Mouse (Mus musculus) R1 (cell line): ENCODE results near the gene Arl8a.
A peak's percentile ranks its signal among the peaks of the same experiment; 100 is the strongest.
"Not testable (repeated sequence)": the region's sequence is repeated elsewhere in the genome, so short reads cannot be mapped to it uniquely, and the experiment has no call there.

ENCODE experiments used
- DNase-seq: peaks from one replicate; pipeline ENCODE4 v3.0.0-alpha.2; 2018; ENCODE audit warnings: low read depth, low spot score

Gene Arl8a

DNA sequence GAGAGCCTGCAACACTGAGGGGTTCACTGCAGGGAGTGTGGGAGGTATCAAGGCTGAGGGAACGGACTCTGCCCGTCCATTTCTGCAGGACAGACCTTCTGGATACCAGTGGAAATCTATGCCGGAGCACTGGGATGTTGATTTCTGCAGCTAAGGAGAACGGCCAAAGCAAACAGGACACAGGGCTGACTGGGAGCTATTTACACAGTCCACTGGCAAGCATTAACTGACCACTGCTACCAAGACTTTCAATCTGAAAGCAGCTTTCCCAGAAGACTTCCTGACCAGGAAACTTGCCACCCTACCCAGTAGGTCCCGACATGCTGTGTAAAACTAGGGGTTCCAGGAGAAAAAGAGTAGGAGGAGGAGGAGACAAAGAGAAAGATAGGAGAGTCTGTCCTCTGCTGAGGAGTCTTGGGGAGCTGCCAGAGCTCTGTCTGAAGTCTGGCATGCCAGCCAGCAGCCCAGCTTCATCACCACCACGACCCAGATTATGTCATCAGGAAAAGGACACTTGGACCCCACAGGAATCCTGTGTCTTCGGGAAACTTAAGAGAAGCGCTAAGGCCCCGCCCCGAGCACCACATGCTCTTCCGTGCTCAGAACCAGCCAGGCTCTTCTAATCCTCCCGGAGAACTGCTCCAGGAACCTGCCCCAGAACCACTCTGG, 23.1 kb downstream of the Arl8a start:
- DNase-seq = no peak

DNA sequence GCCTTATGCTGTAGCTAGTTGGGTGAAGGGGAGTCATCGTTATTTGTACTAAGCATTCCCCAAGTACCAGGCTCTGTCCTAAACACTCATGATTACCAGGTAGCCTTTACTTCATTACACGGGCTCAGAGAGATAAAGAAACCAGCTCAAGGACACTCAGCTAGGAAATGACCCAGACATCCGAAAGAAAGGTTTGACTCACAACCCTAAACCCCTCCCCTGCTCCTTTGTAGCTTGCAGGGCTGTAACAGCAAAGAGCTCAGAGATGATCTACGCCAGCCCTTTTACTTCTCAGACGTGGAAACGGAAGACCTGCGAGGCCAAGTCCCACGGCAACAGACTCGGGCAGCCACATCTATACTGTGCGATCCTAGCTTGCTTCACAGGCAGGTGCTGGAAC, 23.7 kb downstream of the Arl8a start:
- peak; percentile 31 for DNase-seq

DNA sequence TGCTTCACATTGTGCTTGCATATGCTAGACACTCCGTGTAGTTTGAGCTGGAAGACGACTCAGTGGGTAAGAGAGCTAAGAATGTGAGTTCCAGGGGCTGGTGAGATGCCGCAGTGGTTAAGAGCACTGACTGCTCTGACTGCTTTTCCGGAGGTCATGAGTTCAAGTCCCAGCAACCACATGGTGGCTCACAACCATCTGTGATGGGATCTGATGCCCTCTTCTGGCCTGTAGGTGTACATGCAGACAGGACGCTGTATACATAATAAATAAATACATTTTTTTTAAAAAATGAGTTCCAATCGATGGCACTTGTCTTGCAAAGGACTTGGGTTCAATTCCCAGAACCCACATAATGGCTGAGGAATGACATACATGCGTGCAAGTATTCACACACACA, 24.6 kb downstream of the Arl8a start:
- DNase-seq = no peak

DNA sequence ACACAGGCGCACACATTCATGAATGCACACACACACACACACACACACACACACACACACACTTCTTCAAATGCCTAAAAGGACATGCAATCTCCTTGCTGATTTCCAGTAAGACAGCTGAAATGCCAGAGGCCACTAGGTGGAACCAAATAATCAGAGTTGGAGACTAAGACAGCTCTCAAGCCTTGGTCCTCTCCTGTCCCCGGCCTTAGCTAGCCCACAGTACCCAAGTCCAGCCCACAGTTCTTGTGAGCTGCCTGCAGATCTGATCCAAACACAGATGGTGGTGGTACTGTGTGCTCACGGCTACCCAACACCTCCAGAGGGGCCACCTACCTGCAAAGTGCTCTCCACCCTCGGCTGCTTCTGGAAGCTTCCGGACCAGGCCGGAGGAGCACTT, 25.4 kb downstream of the Arl8a start:
- peak; percentile 84 for DNase-seq

DNA sequence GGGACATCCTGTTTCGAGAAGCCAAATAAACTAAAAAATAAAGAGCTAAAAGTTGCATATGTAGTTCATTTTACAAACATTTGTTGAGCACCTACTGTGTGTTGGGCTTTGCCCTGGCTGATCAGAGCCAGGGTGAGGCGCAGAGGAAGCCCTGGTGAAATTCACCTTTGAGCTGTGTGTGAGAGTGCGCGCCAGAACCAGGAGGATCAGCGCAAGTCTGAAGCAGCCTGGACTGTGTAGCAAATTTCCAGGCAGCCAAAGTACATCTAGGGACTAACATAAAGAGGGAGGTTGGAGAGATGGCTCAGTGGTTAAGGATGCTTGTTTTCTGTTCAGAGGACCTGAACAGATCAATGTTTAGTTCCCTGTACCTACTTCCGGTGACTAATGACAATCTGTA, 26.7 kb downstream of the Arl8a start:
- no peak for DNase-seq

DNA sequence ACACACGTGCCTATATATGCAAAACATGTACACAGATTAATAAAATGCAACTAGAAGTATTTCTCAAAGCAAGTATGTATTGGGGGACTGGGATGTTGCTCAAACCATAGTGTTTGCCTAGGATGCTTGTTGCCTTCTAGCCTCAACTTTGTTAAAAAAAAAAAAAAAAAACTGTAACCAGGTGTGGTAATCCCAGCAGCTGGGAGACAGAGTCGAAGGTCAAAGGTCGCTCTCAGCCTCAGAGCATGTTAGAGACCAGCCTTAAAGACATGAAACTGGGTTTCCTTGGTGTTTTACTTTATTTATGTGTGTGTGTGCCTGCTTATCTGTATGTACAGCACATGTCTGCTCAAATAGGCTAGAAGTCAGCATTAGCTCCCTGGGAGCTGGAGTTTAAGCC, 28.6 kb downstream of the Arl8a start:
- DNase-seq = no peak

DNA sequence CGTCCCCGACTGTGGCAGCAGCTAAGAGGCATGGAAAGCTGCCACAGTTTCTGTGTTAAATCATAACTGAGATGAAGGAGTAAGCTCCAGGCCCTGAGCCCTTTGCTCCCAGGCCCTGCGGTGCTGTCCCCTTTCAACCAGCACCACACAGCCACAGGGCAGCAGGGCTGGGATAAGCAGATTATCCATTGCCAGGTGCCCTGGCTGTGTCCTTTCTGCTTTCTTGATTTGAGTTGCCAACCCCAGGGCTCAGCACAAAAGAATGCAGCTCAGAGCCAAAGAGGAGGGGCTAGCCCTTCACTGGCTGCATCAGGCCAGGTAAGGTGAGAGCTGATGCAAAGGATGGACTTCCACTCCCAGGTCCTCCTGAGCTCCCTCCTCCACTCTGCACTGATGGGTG, 31.1 kb downstream of the Arl8a start:
- no peak for DNase-seq

DNA sequence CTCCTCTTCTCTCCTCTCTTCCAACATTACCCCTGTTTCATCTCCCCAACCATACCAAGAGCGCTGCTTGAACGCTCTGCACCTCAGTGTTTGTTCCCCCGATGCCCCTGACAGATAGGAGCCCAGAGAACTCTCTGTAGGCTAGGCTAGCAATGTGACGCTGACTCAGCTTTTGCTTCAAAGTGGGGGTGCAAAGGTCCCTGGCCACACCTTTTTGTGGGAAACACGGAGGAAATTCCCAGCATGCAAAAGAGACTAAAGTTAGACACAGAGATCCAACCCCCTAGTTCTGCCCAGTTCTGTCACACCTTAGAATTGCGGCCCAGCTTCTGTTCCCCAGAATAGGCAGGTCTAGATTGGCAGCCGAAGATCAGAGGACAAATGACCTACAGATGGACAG, 32.2 kb downstream of the Arl8a start:
- no peak for DNase-seq

DNA sequence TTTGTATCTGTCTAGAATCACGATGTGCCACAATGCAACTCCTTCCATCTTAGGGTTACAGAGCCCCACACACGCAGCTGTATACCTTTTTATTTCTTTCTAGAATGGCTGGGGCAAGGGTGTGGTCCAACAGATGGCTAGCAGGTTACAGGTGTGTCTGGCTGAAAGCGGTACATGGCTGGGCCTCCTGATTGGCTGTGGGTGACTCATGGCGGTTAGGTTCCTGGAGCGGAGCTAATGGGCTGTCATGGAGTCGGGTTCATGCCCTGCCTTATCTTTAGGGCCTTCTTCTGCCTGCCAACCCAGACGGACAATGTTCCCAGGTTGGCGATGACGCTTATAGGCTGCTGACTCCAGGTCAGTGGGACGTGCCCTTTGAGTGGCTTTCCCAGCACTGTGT, 34.2 kb downstream of the Arl8a start:
- DNase-seq = no peak

DNA sequence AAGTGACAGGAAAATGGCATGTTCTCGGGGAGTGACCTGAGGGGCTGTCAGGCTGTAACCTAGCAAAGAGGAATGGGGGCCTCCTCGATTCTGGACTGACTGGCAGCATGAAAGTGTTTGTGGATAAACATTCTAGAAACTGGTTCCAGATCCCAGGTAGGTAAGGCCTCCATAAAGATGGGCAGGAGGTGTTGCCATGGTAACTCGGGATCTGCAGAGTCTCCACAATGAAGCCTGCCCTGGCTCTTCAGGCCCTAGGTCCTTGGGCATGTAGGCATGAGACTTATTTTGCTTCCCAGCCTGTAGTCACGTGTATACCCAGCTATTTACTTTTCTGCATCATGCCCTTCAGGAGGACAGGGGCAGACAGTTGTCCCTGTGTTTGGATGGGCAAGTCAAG, 34.7 kb downstream of the Arl8a start:
- peak; percentile 55 for DNase-seq

DNA sequence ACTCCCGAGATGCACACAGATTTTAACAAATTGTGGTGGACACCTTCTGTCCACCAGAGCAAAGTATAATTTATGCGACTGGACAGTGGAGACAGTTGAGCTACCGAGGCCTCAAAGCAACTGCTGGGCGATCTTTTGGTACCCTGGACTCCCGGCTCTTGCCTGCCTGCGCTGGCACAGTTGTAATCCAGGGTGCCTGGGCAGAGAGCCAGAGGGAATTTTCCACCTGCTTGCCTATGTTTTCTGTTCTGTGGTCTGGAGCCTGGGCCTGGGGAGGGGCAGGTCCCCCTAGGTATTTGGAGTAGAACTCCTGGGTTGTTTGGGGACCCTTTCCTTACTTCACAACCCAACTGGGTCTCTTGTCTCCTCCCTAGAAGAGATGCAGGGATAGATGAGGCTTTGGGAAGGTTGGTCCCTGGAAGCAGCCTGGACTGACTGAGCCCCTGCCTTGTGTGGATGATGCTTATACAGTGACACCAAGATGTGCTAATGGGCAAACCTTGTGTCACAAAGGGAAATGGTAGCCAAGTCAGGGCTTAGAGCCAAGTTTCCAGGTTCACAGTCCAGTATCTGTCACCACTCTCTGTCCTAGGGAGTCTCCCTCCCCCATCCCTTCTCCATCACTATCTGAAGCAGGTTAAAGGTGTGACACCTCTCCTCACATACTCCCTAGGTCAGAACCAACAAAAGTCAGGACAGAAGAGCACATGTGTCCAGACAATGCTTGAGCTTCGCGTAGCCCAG, 35.4 kb downstream of the Arl8a start:
- no peak for DNase-seq

DNA sequence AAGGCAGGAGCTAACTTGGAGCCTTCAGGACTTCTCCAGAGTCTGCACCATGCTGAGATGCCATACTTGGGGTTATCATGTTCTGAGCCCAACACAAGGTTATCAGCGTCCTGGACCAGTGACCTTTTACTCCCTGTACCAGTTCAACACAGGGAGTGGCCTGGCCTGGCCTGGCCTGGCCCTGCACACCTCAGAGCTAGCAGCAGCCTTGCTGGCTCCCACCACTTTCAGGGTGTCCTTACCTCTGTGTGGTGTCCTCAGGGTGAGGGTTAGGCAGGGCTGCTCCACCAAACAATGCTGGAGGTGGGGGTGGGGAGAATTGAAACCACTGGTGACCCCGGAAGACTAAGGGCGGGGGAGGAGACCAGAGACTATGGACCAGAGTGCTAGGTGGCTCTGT, 36.4 kb downstream of the Arl8a start:
- no peak for DNase-seq

DNA sequence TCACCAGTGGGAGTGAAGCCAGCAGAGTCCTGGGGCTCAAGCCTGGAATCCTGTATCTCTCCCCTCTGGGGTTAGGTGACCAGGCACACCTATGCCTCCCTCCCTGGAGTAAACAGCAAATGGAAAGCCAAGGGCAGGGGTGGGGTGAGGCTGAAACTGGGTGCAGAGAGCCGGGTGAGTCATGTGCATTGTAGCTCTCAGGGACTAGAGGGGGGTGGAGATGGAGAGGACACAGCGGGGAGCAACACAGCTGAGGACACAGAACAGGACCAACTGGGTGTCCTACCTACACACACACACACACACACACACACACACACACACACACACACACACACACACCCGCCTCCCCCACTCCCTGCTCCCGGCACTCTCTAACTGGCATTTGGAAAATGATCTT, 36.8 kb downstream of the Arl8a start:
- DNase-seq = no peak

DNA sequence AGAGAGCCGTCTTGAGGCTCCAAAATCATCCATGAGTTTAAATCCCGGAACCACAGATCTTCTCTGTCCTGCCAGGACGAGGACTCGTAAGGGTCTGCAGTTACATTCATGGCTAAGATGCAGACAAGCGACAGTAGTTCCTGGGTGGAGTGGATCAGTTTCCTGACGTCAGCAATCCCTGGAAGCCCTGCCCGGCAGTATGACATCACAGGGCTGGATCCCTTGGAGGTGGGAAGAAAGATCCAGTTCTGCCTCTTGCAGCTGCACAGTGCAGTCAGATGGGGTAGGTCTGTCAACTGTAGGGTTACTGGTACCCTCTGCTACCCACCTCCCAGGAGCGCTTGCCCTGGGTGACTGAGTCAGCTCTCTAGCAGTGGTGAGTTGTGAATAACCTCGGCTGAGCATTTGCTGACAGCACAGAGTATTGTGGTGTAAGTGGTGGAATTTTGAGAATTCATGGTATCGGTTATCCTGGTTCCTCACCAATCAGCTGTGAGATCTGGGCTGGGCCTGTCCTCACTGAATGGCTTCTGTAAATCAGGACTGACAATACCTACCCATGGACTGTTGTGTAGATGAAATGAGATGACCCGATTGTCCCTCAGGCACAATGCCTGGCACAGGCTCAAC, 37.4 kb downstream of the Arl8a start:
- DNase-seq = peak; percentile 37

DNA sequence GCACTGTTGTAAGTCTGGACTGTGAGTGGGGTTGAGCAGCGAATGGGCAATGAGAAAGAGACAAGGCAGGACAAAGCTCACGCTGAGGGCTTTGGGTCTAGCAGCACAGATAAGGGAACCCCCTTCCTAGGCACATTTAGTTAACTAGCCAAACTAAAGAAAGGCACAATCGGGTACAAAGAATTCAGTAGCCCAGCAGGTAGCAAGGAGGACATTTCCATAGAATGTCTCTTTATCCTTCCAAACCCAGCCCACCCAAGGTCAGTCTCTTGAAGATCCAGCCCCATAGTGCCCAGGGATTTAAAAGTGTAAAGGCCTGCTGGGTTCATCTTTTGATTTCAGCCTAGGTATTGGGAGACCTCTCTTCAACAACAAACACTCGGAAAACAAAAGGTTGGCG, 39.3 kb downstream of the Arl8a start:
- peak; percentile 96 for DNase-seq

DNA sequence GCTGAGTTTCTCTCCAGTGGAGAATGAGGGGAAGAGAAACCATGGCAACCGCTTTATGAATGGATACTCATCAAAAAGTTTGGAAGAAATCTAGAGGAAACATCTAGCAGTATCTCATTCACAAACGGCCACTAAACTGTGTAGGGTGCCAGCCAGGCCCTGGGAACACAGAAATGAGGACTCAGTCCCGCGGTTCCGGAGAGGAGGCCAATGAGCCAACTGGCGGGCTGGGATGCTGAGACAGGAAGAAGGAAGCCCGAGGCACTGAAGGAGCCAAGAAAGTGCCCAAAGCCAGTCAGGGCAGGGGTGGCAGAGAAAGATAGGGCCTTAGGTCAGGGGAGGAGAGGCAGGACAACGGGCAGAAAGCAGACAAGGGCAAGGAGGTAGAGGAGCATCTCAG, 39.8 kb downstream of the Arl8a start:
- DNase-seq = no peak

DNA sequence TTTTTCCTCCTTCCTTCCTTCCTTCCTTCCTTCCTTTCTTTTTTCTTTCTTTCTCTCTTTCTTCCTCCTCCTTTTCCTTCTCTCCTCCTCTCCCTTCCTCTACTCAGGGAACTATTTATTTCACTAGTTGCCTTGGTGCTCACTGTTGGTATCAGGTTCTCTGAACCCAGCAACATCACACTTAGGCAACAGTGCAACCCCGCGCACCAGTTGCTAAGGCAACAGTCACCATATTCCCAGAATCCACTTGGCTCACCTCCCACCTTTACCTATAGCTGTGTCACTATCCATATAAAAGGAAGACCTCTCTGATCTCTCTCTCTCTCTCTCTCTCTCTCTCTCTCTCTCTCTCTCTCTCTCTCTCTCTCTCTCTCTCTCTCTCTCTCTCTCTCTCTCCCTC, 40.4 kb downstream of the Arl8a start:
- peak; percentile 72 for DNase-seq

DNA sequence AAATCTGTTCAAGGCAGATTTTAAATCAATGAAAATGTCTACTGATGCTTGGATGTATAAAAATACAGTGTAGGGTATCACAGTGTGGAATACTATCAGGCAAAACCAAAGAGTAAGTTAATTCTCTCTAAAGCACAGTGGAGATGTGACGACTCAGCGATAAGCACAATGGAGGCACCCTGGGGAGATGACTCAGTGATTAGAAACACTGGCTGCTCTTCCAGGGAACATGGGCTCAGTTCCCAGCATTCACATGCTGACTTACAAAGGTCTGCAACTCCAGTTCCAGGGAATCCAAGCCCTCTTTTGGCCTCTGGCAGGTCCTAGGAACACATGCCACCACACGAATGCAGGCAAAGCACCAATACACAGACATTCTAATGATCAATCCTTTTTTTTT, 41.6 kb downstream of the Arl8a start:
- no peak for DNase-seq

DNA sequence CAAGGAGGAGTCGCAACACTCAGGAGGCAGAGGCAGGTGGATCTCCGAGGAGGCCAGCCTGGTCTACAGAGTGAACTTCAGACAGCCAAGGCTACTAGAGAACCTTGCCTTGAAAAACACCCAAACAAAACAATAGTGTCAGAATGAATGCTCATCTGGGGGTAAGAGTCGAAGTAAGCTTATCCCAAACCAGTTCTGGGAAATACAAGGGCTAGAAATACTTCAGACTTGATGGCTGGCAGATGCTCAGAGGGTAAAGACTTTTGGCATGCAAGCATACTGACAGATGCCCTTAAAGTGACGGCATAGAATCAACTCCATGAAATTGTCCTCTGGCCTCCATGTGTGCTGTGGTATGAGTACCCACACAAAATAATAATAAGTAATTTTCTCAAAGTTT, 42.6 kb downstream of the Arl8a start:
- no peak for DNase-seq

DNA sequence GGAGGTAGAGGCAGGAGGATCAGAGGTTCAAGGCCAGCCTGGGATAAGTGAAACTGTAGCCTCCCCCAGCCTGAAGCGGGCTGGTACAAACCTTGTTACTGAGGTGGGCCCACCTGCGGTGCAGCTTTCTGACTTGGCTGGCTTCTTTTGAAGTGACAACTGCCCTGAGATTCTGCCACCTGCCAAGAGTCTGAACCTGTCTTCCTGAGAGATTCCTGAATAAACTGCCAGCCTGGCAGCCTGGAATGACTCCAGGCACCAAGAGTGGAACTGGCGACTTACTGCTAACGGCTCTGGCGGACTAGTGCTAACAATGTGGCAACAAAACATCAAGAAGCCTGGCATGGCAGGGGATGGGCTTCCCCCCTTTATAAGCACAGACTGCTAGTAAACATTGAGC, 47.7 kb downstream of the Arl8a start:
- not testable (repeated sequence) for DNase-seq

DNA sequence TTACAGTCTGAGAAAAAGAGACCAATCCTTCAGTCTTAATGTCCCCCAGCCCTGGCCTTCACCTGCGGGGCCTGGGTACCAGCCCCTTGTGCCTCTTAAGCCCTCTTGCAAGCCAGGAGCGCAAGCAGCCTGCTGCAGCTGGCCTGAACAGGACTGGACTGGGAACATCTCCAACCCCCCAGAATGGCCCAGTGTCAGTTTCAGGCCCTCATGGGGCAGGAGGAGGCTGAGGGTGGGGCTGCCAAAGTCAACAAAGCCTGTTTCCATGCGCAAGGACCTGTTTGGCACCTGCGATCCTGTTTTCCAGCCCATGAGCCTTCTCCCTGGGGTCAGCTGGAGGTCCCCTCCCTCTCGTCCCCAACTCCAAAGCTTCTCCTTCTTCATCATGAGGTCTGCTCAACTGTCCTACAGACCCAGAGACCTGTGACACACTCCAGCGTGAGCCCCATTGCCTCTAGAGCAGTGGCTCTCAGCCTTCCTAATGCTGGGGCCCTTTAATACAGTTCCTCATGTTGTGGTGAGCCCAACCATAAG, 49.4 kb downstream of the Arl8a start:
- no peak for DNase-seq

DNA sequence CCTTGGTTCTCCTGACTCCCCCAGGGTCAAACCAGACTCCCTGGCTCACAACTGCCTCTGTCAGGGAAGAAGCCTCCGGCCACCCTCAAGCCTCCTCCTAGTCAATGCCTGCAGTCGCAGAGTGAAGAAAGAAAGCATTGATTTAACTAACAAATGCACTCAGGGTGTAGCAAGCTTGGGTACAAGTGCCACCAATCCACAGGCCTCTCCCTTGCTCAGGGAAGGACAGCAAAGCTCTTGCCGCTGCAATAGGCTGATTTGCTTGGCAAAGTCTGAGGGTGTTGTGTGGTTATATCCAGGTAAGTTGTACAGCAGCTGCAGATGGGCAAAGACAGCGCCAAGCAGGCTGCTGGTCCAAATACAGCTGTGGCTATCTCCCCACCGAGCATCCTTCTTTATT, 51.8 kb downstream of the Arl8a start:
- DNase-seq = no peak
